In genomic region chr8:122230712-122231337, GRCm38 (mm10) we compare ENCODE assay signal across 8 mouse cellular contexts. TPM values are rescaled to one million over a fixed set of nuclear protein-coding genes. Genes with fewer than 3 reads are reported as not detected.
DNase-seq lines count a peak whose midpoint lies in the region; ATAC-seq and TF ChIP-seq lines count a peak whose summit lies in the region.

No protein-coding gene starts in this region.

- H3K27ac ChIP-seq in forebrain, embryonic 12.5 days = no peak overlapping the region
- H3K27ac ChIP-seq in heart, embryonic 16.5 days (ENCODE audit: low read length) = no peak overlapping the region
- H3K27ac ChIP-seq in liver, postnatal 0 days (ENCODE audit: low read depth) = no peak overlapping the region
- no peak overlapping the region for H3K27ac ChIP-seq in neural tube, embryonic 13.5 days (replicated peaks)

- peaks cover 29% of the 10 kb centered on the region for H3K4me1 ChIP-seq in forebrain, embryonic 12.5 days
- peaks cover 24% of the 10 kb centered on the region for H3K4me1 ChIP-seq in heart, embryonic 16.5 days (ENCODE audit: control insufficient read depth, insufficient read depth, low read length)
- H3K4me1 ChIP-seq in liver, postnatal 0 days (ENCODE audit: insufficient read depth) = peaks cover 3% of the 10 kb centered on the region; the same call in 1 of the 2 replicates
- H3K4me1 ChIP-seq in neural tube, embryonic 13.5 days (replicated peaks) = peaks cover 18% of the 10 kb centered on the region

- no peaks in the 10 kb centered on the region for H3K9me3 ChIP-seq in forebrain, embryonic 12.5 days
- H3K9me3 ChIP-seq in heart, embryonic 16.5 days (replicated peaks; ENCODE audit: control insufficient read depth, low read length) = no peaks in the 10 kb centered on the region
- H3K9me3 ChIP-seq in liver, postnatal 0 days (ENCODE audit: low read length) = no peaks in the 10 kb centered on the region
- no peaks in the 10 kb centered on the region for H3K9me3 ChIP-seq in neural tube, embryonic 13.5 days

- H3K79me2 ChIP-seq in C2C12 (ENCODE audit: control insufficient read depth, insufficient read depth) = peaks cover 50% of the 10 kb centered on the region

- no peaks in the 10 kb centered on the region for H3K36me3 ChIP-seq in C2C12 (ENCODE audit: control insufficient read depth, insufficient read depth)
- H3K36me3 ChIP-seq in forebrain, embryonic 12.5 days (replicated peaks) = no peaks in the 10 kb centered on the region
- no peaks in the 10 kb centered on the region for H3K36me3 ChIP-seq in heart, embryonic 16.5 days (ENCODE audit: control insufficient read depth, insufficient read depth)
- no peaks in the 10 kb centered on the region for H3K36me3 ChIP-seq in liver, postnatal 0 days (replicated peaks; ENCODE audit: insufficient read depth, low read length)
- H3K36me3 ChIP-seq in neural tube, embryonic 13.5 days = no peaks in the 10 kb centered on the region

- no peak for TF ChIP-seq EP300 in liver, postnatal 0 days (IDR thresholded peaks at IDR 0.05; ENCODE audit: low read depth)

- peak overlapping the region; percentile 95 for H3K4me2 ChIP-seq in forebrain, embryonic 12.5 days
- H3K4me2 ChIP-seq in heart, embryonic 16.5 days (ENCODE audit: low read depth, low read length) = peak overlapping the region; percentile 92
- peak overlapping the region; percentile 73 for H3K4me2 ChIP-seq in liver, postnatal 0 days (ENCODE audit: low read depth, low read length)
- peak overlapping the region; percentile 93 for H3K4me2 ChIP-seq in neural tube, embryonic 13.5 days

- peak; percentile 57; the same call in 1 of the 2 replicates for ATAC-seq in forebrain, embryonic 12.5 days (ENCODE audit: low FRiP score)
- peak; percentile 62 for ATAC-seq in heart, embryonic 16.5 days (replicated peaks; ENCODE audit: extremely low read depth, insufficient read depth, low FRiP score)
- peak; percentile 35; the same call in 1 of the 2 replicates for ATAC-seq in liver, postnatal 0 days
- peak; percentile 68 for ATAC-seq in neural tube, embryonic 13.5 days (ENCODE audit: low read depth)

- H3K79me3 ChIP-seq in C2C12 (ENCODE audit: low read depth) = peaks cover 8% of the 10 kb centered on the region

- DNase-seq in brain, embryonic 14.5 days (ENCODE audit: low read depth) = peak; percentile 69
- DNase-seq in kidney, postnatal 36 days = peak; percentile 49 to 82
- DNase-seq in liver, postnatal 0 days = peak; percentile 68
- peak; percentile 14 to 52 for DNase-seq in thymus, postnatal 10 days (ENCODE audit: low spot score in 2 of 2)

- peak overlapping the region; percentile 75 for H3ac ChIP-seq in C2C12 (ENCODE audit: control insufficient read depth, insufficient read length, low read depth)

- no peaks in the 10 kb centered on the region for H3K27me3 ChIP-seq in C2C12 (ENCODE audit: control insufficient read depth, insufficient read depth, insufficient read length)
- H3K27me3 ChIP-seq in forebrain, embryonic 12.5 days = peaks cover 75% of the 10 kb centered on the region
- H3K27me3 ChIP-seq in heart, embryonic 16.5 days (ENCODE audit: control insufficient read depth, insufficient read depth, low read length) = peaks cover 19% of the 10 kb centered on the region; the same call in 1 of the 2 replicates
- H3K27me3 ChIP-seq in liver, postnatal 0 days (ENCODE audit: insufficient read depth, low read length) = peaks cover 39% of the 10 kb centered on the region
- peaks cover 65% of the 10 kb centered on the region for H3K27me3 ChIP-seq in neural tube, embryonic 13.5 days

- peak; percentile 94 for TF ChIP-seq CTCF in C2C12 (IDR thresholded peaks at IDR 0.05; ENCODE audit: control insufficient read depth, insufficient read depth, insufficient read length)
- TF ChIP-seq CTCF in brain, embryonic 14.5 days (IDR thresholded peaks at IDR 0.05; ENCODE audit: borderline replicate concordance, extremely low read depth, insufficient read depth, insufficient read length) = peak; percentile 88
- peak; percentile 78 for TF ChIP-seq CTCF in liver, postnatal 0 days (IDR thresholded peaks at IDR 0.05; ENCODE audit: low read depth)

- WGBS in forebrain, embryonic 12.5 days = 7% methylated on average over 32 of the region's 32 CpGs
- WGBS in heart, embryonic 16.5 days = 4% methylated on average over 32 of the region's 32 CpGs
- 5% methylated on average over 32 of the region's 32 CpGs for WGBS in liver, postnatal 0 days (ENCODE audit: insufficient replicate concordance)
- WGBS in neural tube, embryonic 13.5 days = 5% methylated on average over 32 of the region's 32 CpGs

- peak overlapping the region; percentile 52 for H3K4me3 ChIP-seq in C2C12 (ENCODE audit: insufficient read depth, poor library complexity, severe bottlenecking)
- peak overlapping the region; percentile 53 for H3K4me3 ChIP-seq in forebrain, embryonic 12.5 days (replicated peaks)
- peak overlapping the region; percentile 65 for H3K4me3 ChIP-seq in heart, embryonic 16.5 days (ENCODE audit: low read length)
- peak overlapping the region; percentile 45 for H3K4me3 ChIP-seq in liver, postnatal 0 days (ENCODE audit: low read depth, low read length)
- peak overlapping the region; percentile 51 for H3K4me3 ChIP-seq in neural tube, embryonic 13.5 days

- peak overlapping the region; percentile 48 for H3K9ac ChIP-seq in forebrain, embryonic 12.5 days
- H3K9ac ChIP-seq in heart, embryonic 16.5 days (ENCODE audit: low read length) = peak overlapping the region; percentile 79
- H3K9ac ChIP-seq in liver, postnatal 0 days (replicated peaks) = peak overlapping the region; percentile 37
- peak overlapping the region; percentile 67 for H3K9ac ChIP-seq in neural tube, embryonic 13.5 days

- TF ChIP-seq POLR2A in brain, embryonic 14.5 days (IDR thresholded peaks at IDR 0.05; ENCODE audit: borderline replicate concordance, extremely low read depth, insufficient read depth, insufficient read length, poor library complexity, severe bottlenecking) = no peak

TF ChIP-seq in C2C12, 6 proteins besides CTCF, POLR2A, EP300 and RAD21:
- TF ChIP-seq CEBPB (IDR thresholded peaks at IDR 0.05; ENCODE audit: low read depth) (no peak), MYOD1 (IDR thresholded peaks at IDR 0.05; ENCODE audit: control insufficient read depth, insufficient read length, low read depth) (no peak), MAX (IDR thresholded peaks at IDR 0.05) (peak; percentile 36), FOSL1 (IDR thresholded peaks at IDR 0.05; ENCODE audit: insufficient read depth, low read length, poor library complexity, severe bottlenecking) (no peak), MYOG (IDR thresholded peaks at IDR 0.05; ENCODE audit: control insufficient read depth, extremely low read depth, insufficient read length) (no peak)

RNA-seq across cellular contexts. Expression of gene Zfpm1, which starts 51.1 kb away (rescaled TPM):
- polyA plus RNA-seq in C2C12 (2012; fragmentation: generic; extraction: Trizol) = 20.7 TPM
- polyA plus RNA-seq in brain, embryonic 14.5 days (2012; rRNA removed) = 8.1 and 16.9 TPM in 2 replicates
- polyA plus RNA-seq in forebrain, embryonic 12.5 days (2016; fragmentation: Nextera tagmentation; extraction: Ambion mirVana) = 0.82 and 1.2 TPM in 2 replicates
- 2.9 and 3.1 TPM in 2 replicates for polyA plus RNA-seq in heart, embryonic 16.5 days (2015; fragmentation: Nextera tagmentation; extraction: Ambion mirVana)
- polyA plus RNA-seq in liver, postnatal 0 days (2015; fragmentation: Nextera tagmentation; extraction: Ambion mirVana) = 5.7 and 6.9 TPM in 2 replicates
- polyA plus RNA-seq in neural tube, embryonic 13.5 days (2015; fragmentation: Nextera tagmentation; extraction: Ambion mirVana) = 0.83 and 0.89 TPM in 2 replicates
